Mouse (Mus musculus): ENCODE results near the gene Nkd1.

The Nkd1 gene

DNA sequence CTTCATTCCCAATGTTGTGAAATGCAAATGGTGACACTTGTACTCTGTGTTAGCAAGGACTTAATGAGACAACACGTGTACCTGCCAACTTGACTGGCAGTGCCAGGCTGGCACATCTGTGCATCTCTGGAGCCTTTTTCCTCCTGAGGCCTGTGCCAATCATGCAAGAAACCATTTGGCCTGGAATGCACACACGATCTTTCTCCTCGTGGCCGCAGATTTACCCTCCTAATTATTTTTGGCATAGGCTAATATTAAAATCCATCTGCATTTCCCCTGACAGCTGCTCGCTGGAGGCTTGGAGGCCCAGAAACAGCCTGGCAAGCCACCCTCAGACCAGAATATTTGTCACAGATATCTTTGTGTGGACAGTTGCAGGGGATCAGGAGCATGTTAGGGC, 56.5 kb downstream of the Nkd1 start:
- no peak for DNase-seq

- DNase-seq = no peak
Measured at GRCm38 (mm10) chr8:88578413-88579175, 57.4 kb downstream of the Nkd1 start.

DNA sequence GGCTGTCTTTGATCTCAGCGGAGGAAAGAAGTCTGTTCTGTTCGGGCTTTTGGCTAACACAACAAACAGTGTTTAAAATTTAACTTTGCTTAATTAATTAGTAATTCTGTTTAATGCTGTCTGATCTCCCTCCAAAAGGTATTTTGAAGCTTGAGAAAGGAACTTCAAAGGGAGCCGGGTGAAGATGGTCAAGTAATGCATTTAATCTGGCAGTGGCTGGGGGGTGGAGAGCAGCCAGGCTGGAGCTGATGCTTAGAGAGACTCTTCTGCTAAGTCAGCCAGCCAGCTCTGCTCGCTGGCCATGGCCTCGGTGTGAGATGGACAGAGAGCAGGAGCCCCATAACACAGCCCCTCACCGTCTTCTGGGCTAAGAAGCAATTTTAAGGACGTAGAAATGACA, 58.1 kb downstream of the Nkd1 start:
- no peak for DNase-seq

- peak; percentile 51 for DNase-seq
Measured at GRCm38 (mm10) chr8:88579668-88580330, 58.6 kb downstream of the Nkd1 start.

DNA sequence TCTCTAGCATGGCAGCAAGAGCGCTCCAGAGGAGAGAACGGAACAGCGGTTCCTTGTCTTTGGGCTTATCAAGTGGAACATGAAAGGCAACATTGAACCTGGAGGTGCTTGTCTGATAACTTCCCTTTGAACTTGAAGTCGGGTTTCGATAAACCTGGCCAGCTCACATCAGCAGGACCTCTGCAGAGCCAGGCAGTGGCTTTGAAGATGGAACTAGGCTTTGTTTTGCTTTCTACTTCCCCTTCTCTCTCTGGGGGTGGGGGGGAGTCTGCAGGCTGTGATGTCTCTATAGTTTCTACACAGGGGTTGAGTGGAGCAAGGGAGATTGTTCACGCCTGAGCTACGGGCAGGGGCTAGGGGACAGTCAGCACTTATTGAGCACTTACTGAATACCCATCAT, 59.6 kb downstream of the Nkd1 start:
- no peak for DNase-seq

DNA sequence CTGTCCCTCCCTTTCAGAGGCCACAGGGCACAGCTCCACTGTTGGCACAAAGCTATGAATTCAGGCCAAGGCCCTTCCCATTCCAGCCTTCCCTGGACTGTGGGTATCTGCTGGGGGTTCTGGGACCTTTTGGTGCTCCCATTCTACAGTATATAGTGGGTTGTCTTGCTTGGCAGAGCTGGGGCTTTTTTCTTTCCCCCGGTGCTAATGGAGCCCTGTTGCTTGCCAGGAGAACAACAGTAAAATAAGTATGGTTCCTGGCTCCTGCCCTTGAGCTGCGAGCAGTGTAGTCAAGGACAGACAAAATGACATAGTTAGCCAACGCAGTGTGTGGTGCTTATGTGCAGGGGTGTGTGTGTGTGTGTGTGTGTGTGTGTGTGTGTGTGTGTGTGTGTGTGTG, 62.7 kb downstream of the Nkd1 start:
- DNase-seq = no peak

DNA sequence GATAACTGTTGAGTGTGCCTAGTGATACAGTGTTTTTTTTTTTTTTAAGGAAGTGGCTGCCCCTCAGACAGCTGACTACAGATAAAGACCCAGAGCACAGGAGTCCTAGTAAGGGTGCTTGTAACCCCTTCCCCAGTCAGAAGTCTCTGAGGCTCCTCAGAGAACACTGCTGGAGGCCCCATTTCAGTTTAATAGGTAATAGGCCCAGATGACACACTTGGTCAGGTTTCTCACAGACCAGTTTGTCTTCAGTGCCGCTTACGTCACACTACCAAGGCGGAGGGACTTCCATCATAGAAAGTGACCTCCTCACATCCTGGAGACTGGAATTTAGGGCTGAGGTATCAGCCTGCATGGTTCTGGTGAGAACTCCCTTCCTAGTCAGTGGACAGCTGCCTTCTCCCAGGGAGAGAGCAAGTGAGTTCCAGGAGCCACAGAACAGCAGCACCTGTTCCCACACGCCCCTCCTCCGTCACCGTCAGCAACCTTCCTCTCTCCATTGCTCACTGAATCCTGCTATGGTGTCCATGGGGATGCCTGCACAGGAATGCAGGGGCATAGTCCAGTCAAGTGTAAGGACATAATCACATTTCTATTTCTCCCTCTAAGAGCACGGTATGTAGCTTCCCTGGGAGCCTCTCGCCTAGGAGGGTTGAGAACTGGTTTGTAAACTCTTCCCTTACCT, 67.2 kb downstream of the Nkd1 start:
- DNase-seq = no peak

GRCm38 (mm10) chr8:88590226-88590625, 69.1 kb downstream of the Nkd1 start:
- no peak for DNase-seq

GRCm38 (mm10) chr8:88593947-88594346, 72.8 kb downstream of the Nkd1 start:
- no peak for DNase-seq

DNA sequence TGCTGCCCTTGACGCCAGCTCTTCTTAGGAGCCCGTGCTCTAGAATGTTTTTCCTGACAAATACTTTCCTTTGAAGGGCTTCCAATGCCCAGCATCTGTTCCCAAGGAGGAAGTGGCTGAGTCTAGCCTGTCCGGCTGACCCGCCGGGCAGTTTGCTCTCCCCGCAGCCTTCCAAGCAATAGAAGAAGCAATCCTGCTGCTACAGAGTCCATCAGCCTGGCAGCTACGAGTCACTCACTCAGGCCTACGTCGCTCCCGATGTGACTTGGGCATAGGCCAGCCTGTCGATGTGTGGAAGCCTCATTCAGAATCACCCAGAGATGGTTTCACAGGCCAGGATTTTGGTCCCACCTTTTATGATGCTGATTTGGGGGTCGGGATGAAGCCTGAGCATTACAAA, 74.9 kb downstream of the Nkd1 start:
- DNase-seq = no peak

DNA sequence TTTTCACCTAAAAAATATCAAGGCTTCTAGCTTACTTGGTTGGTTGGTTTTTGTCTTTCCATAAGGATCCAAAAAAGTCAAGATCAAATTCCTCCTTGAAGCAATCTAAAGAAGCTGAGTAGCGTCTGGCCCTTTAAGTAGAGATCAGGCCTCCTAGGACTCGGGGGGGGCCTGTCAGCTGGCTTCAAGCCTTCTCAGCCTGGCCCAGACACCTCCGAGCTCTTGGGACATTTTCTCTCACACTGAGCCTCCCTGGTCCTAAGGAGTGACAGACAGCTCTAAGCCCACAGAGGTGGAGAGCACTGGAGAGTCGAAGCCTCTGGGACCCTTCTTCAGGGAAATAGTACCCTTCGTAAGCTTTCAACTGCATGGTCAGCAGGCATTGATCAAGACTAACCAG, 77.4 kb downstream of the Nkd1 start:
- peak; percentile 35 for DNase-seq

GRCm38 (mm10) chr8:88599491-88599890, 78.3 kb downstream of the Nkd1 start:
- DNase-seq = no peak

GRCm38 (mm10) chr8:88603446-88603989, 82.4 kb downstream of the Nkd1 start:
- peak; percentile 19 for DNase-seq

DNA sequence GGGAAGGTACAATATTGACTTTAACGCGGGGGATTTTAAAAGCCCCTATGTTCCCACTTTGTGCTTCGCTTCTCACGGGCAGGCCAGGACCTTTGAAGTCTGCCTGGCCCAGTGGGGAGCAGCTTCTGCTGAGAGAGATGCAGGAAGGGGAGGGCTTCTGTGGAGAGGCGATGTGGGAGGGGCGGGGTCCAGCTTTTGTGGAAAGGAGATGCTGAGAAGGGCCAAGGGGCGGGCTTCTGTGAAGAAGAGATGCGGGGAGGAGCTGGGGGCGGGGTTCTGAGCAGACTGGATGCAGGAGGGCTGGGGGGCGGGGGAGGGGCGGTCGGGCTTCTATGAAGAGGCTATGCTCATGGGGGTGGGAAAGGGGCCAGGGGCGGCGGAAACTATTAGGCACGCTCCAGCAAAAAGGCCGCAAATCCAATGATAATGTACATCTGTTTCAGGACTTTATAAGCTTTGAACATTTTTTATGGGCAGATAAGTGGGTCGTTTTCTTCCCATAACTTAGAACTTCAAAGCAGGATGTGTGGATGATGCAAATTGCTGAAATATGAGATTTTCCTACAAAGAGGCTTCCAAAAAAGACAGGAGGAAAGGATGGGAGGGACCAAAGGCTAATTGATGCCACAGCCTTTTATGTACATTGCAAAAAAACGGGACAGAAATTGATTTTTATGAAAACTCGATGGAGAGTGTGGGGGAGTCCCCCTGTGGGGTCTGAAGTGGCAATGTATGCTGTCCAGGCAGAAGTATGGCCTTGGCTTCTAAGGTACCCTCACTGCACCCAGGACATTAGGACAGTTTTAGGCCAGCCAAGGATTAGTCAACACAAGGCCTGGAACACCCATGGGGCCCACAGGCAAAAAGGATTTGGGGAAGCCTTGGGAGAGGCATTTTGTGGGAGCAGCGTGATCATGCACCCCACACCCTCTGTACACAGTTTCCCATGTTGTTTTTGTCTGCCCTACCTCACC, 83.2 kb downstream of the Nkd1 start:
- DNase-seq = peak; percentile 94

DNA sequence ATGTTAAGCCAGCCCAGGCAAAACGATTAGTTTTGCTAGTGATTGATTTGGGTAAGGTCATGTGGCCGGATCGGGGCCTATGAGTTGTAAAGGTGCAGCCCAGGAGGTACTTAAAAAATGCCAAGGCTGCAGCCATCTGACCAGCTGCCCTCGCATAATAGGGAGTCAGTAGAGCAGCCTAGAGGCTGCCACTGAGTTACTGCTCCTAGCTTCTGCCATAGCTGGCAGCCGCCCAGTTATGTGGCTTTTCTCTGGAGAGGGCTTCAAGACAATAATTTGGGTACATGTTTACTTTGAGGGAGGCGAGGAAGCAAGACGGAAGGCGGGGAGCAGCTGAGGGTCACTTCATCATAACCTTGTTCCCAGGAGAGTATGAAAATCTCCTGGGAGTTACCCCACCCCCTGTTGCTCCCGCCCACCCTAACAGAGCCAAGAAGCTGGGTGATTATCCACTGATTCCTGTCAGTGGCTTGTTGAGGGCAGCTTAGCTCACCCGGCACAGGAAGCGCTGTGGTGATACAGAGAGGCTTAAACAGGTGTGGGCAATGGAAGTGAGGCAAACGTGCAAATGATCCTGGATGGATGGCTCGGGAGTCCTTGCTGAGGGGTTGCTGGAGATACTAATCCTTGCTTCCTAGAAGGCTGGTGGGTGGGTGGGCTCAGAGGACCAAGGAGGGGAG, 84.3 kb downstream of the Nkd1 start:
- peak; percentile 59 for DNase-seq

DNA sequence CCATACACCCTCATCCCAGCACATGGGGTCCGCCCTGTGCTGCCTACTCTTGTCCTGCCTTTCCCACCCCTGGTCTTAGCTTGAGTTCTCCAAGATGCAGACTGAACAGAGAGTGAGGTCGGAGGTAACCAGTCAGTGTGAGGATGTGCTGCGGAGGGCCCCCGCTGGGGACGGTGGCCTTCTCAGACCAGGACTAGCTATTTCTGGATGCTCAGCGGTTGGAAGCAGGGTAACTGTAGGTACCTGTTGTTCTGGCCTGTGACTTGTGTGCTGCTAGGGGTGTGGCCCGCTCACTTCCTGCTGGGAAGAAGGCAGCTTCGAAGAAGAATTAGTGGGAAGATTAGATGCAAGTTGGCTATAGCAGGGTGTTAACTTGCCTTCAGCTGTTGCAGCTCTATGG, 87.9 kb downstream of the Nkd1 start:
- no peak for DNase-seq

- DNase-seq = no peak
Measured at GRCm38 (mm10) chr8:88610271-88610670, 89.1 kb downstream of the Nkd1 start.

GRCm38 (mm10) chr8:88614981-88615380, 93.8 kb downstream of the Nkd1 start:
- peak; percentile 22 for DNase-seq

DNA sequence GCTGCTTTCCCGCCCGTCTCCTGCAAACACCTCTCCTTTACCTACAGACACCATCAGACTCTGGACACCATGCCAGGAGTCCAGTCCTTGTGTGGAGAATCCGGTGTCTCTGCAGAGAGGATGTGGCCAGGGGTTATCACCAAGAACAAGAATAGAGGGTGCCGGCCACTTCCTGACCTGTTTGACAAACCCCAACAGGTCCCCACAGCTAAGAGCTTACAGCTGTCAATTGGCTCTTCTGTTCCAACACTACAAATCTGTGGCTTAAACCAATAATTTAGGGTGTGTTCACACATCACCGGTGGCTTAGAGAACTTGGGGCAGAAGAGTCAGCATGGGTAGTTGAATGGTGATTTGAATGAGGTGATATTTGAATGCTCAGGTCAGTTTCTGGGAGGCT, 97.5 kb downstream of the Nkd1 start:
- DNase-seq = no peak

DNA sequence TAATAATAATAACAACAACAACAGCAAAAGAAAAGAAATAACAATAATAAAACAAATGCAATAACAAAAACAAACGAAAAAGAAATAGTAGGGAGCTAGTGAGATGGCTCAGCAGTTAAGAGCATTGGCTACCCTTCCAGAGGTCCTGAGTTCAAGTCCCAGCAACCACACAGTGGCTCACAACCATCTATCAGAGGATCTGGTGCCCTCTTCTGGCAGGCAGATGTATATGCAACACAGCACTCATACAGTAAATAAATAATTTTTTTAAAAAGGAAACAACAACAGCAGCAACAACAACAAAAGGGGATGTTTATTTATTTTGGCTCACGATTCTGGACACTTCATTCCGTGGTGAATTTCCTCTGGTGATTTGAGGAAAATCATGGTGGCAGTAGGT, 98.4 kb downstream of the Nkd1 start:
- DNase-seq = peak; percentile 22

DNA sequence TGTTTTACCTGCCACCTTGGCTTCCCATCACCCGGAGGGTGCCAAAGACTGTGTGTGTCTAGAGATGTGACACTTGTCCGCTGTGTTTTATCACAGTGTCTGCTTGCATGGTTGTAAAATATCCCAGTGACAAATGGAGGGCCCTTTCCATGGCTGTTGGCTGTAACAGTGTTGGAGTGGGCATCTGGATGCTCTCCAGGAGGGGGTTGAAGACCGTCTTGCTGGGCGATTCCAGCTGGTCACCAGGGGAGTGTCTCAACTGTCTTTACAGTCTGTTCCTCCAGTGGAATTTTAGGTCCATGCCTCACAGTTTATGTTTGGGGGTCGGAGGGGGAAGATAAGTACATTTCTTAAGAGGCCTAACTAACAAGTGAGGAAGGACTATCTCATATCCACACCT, 99.8 kb downstream of the Nkd1 start:
- no peak for DNase-seq

GRCm38 (mm10) chr8:88621408-88621807, 100.3 kb downstream of the Nkd1 start:
- peak; percentile 87 for DNase-seq
